Mouse (Mus musculus) testis, postnatal 10 days (tissue): Measurements from ENCODE around the gene Unc45b.
"Not testable (repeated sequence)": the region's sequence is repeated elsewhere in the genome, so short reads cannot be mapped to it uniquely, and the experiment has no call there.

Experiments
- DNase-seq: peaks from one replicate; pipeline ENCODE4 v3.0.0; 2021; ENCODE audit warnings: low spot score

Gene Unc45b

GRCm38 (mm10) chr11:82947457-82947856, 37.1 kb downstream of the Unc45b start:
- no peak for DNase-seq

DNA sequence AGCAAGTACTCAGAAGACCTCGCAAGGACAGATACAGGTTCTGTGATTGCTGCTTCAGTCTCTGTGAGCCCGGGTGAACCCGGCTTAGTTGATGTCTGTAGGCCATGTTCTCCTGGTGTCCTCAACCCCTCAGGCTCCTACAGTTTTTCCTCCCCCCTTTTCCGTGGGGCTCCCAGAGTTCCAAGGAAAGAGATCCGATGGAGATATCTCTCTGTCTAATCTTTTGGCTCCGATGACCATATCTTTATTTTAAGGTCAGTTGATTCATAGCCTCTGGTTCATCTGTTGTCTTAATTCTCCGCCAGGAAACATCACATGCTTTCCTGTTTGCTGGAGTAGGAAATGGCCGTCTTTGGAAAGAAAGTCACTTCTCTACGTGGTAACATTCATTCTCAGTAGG, 38.7 kb downstream of the Unc45b start:
- no peak for DNase-seq

DNA sequence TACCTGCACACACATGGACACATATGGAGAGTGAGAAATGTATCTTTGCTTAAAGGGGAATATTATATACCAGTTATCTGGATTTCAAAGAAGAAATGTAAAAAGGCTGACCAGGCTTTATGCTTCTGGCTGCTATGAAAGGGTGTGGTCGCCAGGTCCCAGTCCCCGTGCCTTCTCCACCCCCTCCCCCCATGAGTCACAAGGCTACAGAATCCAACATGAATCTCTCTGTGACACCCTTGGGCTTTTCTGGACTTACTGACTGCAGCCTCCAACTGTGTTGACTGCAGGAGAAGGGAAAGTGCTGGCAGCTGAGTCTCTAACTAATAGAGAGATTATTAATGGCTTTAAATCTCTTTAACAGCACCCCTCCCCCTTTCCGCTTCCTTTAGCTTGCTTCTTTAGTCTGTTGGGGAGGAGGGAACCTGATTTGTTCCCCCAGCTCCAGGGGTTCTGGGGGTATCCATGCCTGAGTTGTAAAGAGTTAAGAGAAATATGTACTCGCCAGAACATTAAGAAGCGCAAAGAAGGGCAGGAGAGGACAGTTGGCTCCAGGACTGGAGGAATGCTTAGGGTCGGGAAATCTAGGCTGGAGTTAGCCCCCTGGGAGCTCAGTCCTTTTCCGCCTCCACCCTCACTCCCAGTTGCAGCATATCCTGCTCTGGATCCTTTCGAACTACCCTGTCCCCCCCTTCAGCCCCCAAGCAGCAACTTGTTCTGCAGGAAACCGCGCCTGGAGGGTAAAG, 40.6 kb downstream of the Unc45b start, which contains the start of gene Slfn5:
TSS of gene Slfn5 (plus strand) at position 614 of the 746 bp plus-strand sequence.
- no peak for DNase-seq

DNA sequence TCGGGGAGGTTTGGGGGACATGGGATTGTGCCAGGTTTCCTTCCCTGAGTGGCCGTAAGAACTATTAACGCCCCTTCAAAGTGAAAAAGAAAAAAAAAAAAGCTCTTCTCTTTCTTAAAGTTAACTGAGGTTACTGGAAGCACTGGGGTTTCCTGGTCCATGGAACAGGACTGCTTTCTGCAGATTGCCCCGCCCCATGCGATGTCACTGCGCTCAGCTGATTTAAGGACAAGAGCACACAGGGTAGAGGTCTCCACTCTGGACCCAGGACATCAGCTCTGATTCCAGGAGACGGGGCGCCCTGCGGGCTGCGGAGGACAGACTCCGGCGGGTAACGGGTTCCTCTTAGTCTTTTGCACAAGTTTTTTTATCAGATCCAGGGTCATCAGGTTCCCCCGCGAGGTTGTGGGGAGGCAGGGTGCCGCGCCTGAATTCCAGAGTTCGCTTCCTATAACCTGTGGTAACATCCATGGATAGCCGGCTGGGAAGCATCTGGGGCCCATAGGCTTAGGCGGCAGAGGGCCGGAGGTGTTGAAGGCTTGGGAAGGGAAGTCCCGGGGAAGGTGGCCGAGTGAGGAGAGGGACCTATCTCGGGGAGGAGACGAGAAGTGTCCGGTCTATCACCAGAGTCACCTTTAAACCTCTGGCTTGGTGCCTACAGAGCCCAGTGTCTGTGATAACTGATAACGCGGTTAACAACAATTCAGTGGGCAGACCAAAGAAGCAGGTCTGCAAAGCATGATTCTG, 41.7 kb downstream of the Unc45b start:
- peak; percentile 62 for DNase-seq

GRCm38 (mm10) chr11:82952612-82953542, 42.5 kb downstream of the Unc45b start:
- no peak for DNase-seq

DNA sequence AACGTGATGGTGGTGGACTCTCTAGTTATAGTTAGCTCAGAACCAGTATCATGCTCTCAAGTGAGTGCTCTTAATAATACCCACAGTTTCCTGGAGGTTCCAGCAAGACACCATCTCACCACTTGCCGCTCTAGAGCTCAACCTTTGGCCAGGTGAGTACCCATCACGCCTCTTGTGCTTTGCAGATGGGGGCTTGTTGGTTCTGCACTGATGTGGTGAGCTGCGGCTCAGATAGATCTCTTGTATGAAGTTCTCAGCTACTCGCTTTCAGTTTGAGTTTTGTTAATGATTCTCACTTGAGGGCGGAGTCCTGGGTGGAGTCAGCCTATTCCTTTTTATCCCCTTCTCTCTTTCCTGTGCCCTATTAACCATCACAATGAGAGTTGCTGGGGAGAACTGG, 44.3 kb downstream of the Unc45b start:
- no peak for DNase-seq

DNA sequence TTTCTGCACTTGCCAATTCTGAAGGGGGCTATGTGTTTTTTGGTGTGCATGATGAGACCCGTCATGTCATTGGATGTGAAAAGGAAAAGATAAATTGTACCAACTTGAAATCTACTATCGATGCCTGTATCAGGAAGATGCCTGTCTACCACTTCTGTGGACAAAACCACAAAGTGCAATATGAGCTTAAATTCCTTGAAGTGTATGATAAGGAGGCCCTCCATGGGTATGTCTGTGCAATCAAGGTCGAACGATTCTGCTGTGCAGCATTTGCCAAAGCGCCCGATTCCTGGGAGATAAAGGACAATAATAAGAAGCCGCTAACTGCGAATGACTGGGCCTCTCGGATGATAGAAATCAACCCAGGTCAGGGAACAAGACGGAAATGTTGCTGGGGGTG, 46.6 kb downstream of the Unc45b start:
- no peak for DNase-seq

DNA sequence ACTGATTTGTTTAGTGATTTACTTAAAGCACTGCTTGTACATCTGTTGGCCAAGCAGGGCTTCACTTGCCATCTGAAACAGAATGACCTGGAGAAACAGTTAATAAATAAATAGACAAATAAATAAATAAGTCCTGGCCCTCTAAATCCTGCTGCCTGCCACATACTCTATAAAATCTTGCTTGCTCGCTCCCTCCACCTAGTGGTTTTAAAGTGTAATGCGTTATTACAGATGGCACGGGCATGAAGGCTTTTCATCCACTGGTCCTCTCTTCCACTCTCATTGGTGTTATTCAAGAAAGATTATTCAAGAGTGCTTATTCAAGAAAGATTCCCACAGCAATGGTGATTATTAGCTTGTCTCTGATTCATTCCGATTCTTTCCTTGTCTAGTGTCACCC, 49.3 kb downstream of the Unc45b start:
- DNase-seq = no peak

- DNase-seq = no peak
These were observed 51.4 kb downstream of the Unc45b start for GRCm38 (mm10) chr11:82961743-82962142.

- DNase-seq = no peak
These were observed 51.9 kb downstream of the Unc45b start for GRCm38 (mm10) chr11:82962215-82962614.

DNA sequence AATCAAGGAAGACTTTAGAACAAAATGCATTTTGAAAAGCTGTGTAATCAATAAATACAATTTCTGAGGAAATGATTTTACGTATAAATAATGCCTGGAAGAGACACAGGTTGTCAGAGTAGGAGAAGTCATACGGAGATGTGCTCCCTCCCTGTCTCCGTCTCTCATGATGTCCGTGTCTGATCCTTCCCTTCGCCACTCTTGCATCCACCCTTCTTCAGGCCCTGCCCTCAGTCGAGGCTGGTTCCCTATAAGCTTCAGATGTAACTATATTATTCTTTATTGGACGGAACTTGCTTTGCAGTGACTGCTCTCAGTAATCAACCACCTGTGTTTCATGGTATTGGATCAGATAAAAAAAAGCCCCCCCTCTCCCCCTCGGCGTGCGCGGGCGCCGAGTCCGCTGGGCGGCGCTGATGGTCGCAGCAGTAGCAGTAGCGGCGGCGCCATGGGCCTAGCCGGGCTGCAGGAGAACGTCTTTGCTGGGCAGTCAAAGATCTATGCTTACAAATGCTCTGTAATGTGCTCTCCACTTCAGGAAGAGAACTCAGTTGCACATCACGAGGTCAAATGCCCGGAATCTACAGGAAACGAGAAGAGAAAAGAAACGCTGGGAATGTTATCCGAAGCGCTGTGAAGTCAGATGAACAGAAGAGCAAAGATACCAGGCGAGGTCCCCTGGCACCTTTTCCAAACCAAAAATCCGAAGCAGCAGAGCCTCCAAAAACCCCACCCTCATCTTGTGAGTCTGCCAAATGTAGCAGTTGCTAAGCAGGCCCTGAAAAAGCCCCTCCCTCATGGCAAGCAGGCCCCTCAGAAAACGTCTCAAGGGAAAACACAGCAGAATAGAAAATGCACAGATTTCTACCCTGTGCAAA, 60.6 kb downstream of the Unc45b start:
- peak; percentile 58 for DNase-seq

GRCm38 (mm10) chr11:82971590-82971974, 61.2 kb downstream of the Unc45b start:
- DNase-seq = no peak

DNA sequence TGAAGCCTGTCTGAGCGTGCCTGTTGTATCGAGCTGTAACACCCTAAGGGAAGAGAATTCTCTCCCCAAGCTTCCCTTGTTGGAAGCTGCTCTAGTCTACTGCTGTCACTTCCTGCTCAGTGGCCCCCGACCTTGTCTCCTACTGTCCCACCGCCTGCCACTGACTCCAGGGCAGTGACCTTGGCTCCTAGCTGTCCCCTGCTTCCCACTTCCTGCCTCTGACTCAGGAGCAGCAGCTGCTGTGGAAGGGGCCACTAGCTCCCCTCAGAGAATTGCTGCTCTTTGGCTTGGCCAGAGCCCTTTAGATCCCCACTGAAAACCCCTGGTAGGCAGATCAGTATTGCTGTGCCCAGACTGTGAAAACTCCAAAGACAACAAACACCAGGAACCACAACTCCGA, 63.6 kb downstream of the Unc45b start:
- no peak for DNase-seq

DNA sequence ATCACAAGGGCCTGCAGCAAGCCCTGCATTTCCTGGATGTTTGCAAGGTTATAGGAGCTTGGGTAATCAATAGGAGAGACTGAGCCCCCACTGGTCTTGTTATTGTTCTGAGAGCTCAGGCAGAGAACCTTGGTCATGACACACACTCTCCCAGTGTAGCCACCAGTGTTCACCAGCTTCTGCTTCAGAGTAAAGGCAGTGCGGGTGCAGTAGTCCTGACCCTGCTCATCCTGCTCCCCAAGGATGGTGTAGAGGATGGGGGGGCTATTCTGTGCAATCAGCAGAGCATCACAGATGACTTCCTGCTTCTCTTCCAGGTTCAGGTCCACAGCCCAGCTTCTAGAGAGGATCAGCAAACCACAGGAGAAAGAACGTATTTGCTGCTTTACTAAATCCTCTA, 72.1 kb downstream of the Unc45b start:
- DNase-seq = not testable (repeated sequence)

DNA sequence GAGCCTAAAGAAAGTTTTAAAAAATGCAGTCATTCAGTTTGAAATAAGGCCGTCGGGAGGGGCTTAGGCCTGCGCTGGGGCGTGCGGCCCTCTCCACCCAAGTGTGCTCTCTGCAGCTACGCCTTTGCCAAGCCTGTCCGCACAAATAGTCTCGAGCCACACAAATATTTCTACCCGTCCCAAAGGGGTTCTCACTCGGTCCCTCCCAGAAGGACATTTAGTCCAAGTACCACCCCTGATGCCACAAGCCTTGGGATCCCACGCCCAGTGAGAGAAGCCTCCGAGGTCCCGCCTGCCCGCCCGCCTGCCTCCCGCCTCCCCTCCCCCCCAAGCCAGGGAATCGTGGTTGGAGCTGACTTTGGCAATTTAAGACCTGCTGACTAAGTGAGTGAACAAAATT, 72.8 kb downstream of the Unc45b start:
- DNase-seq = no peak

GRCm38 (mm10) chr11:82987621-82988020, 77.3 kb downstream of the Unc45b start:
- no peak for DNase-seq

GRCm38 (mm10) chr11:82989357-82989756, 79.0 kb downstream of the Unc45b start:
- DNase-seq = no peak

DNA sequence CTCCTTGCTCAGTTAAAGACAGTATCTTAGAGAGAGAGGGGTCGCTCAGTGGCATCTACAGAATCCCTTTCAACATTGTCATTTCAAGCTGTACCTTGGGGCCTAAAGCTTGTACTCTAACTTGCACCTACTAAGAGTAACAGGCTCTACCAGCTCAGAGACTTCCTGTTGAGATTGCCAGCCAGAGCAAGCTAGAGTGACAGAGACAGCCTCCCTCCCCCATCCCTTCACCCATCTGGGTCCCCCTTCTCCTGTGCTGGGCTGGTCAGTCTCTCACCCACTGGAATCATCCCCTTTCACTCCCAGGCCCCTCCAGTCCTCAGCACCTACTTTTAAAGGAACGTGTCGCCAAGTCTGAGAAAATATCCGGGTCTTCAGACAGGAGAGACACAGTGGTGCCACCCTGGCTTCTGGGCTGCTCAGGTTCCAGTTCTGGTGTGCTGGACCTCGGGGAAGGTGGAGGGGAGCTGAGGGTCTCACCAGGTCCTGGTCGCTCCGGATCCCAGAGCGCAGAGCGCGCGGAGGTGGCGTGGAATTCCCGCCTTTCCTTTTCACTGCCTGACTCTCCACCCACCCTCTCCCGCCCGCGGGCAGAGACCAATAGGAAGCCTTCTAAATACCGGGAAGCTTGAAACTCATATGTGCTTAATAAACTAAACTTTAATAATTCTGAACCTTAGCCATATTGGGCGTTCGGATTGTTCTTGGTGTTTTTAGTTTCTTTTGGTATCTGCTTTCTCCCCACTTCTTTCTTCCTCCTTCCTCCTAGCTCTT, 80.4 kb downstream of the Unc45b start:
- peak; percentile 51 for DNase-seq

DNA sequence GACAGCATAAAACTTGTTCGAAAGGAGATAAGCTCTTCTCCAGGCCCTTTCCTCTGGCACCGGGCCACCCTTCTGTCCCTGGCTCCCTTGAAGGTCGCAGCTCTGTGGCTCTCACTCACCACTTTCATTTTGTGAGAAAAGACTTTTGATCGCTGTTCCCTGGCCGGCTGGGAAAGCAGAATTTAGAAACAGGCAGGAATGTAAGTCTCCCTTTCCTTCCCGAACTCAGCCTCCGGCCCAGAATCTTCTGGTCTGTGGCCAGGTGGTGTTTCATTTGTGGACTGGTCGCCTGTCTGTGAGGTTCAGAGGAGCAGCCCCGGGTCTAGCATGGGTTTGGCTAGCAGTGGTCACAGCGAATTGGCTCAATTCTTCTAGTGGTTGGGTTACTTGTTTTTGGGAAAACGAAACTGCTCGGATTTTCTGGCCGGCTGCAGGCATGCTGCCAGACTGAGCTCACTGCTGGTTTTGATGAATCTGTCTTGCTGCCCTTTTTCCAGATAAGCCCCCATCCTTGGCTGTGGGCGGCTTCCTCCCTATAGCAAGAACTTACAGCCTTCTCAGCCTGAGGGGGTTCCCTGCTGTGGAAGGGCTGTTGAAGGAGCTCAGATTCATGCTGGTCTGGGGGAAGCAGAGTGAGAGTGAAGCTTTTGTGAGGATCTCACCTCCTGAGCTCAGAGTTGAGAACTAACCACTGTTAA, 81.3 kb downstream of the Unc45b start, which contains the start of gene Slfn9:
TSS of gene Slfn9 (minus strand) at position 362 of the 698 bp plus-strand sequence.
- peak; percentile 76 for DNase-seq
